Mouse (Mus musculus) liver, embryonic 14 days (tissue): Measurements from ENCODE around the gene Glycam1. TPM values are rescaled to one million over a fixed set of nuclear protein-coding genes. Genes with fewer than 3 reads are reported as not detected.

Experiments used
- polyA plus RNA-seq: library from polyadenylated mRNA; depleted of rRNA; stranded (reverse); fragments of >200 nt; gene quantifications from 2 replicates; pipeline ENCODE4 v1.2.3, GENCODE M21; 2012; rRNA removed

Gene Glycam1
- not detected in 2 replicates for polyA plus RNA-seq

DNA sequence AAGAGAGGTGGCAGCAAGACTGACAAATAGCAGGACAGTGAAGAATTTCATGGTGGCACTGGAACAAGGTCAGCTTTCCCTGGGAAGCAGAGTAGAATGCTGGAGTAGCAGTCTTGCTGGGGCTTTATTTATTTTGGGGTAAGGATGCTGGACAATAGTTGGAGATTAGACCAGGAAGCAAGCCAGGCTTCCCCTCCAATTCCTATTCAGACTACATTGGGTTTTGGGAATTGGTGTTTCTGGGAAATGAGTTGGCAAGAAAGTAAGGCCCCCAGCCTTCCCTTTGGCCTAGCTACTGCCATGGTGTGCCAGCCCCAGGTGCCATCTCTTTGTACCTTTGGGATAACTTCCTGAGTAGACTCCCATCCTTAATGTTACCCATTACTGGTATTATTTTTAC lies at the start of gene Glycam1:
TSS of gene Glycam1 (minus strand) at position 101 of the 400 bp plus-strand sequence.

GRCm38 (mm10) chr15:103537822-103538213 lies 27.1 kb downstream of the Glycam1 start, which contains the start of gene Ppp1r1a:
TSS of gene Ppp1r1a (minus strand) at chr15:103538003.

Other genes starting within 250 kb of the Glycam1 start
- 3.9 and 5.4 TPM in 2 replicates for gene Zfp385a, start 225.0 kb downstream of the Glycam1 start, polyA plus RNA-seq
- 7.9 and 8.4 TPM in 2 replicates for gene Itga5, start 198.3 kb downstream of the Glycam1 start, polyA plus RNA-seq
- not detected in 2 replicates for gene Gtsf1, start 134.6 kb downstream of the Glycam1 start, polyA plus RNA-seq
- not detected in 2 replicates for gene Gtsf2, start 116.6 kb downstream of the Glycam1 start, polyA plus RNA-seq
- gene Nckap1l, start 111.3 kb downstream of the Glycam1 start, polyA plus RNA-seq: 5.0 and 6.7 TPM in 2 replicates
- gene Pde1b, start 62.0 kb downstream of the Glycam1 start, polyA plus RNA-seq: 0.86 and 0.98 TPM in 2 replicates
- gene Ppp1r1a, start 27.1 kb downstream of the Glycam1 start, polyA plus RNA-seq: 0.03 and 0.05 TPM in 2 replicates
- gene Mucl1, start 190.4 kb upstream of the Glycam1 start, polyA plus RNA-seq: not detected in 2 replicates